Mouse (Mus musculus) c-Kit-positive CD71-positive TER-119-positive erythroid progenitor cells, embryonic 14.5 days (primary cell): ENCODE results near the gene Dclk1.

Experiments
- DNase-seq: peaks from one replicate; pipeline ENCODE4 v3.0.0-alpha.2; 2013; ENCODE audit warnings: low spot score

The Dclk1 gene

GRCm38 (mm10) chr3:55449148-55449547, 207.0 kb downstream of the Dclk1 start:
- DNase-seq = no peak

- DNase-seq = no peak
Observed at GRCm38 (mm10) chr3:55451035-55451434, 208.9 kb downstream of the Dclk1 start.

GRCm38 (mm10) chr3:55451877-55452276, 209.7 kb downstream of the Dclk1 start:
- no peak for DNase-seq

GRCm38 (mm10) chr3:55452464-55452863, 210.3 kb downstream of the Dclk1 start:
- DNase-seq = no peak

- DNase-seq = no peak
Observed at GRCm38 (mm10) chr3:55461092-55461491, 218.9 kb downstream of the Dclk1 start.

GRCm38 (mm10) chr3:55461685-55462655, 219.8 kb downstream of the Dclk1 start:
- DNase-seq = no peak

GRCm38 (mm10) chr3:55462904-55463668, 220.9 kb downstream of the Dclk1 start:
- DNase-seq = no peak

- DNase-seq = no peak
Observed at GRCm38 (mm10) chr3:55464226-55464625, 222.1 kb downstream of the Dclk1 start.

- DNase-seq = no peak
Observed at GRCm38 (mm10) chr3:55465785-55466184, 223.6 kb downstream of the Dclk1 start.

GRCm38 (mm10) chr3:55466348-55466747, 224.2 kb downstream of the Dclk1 start:
- no peak for DNase-seq

GRCm38 (mm10) chr3:55472110-55472509, 229.9 kb downstream of the Dclk1 start, which contains the start of gene Gm21954:
Gene Gm21954, minus strand, starts transcription at chr3:55472210.
- no peak for DNase-seq

GRCm38 (mm10) chr3:55473146-55473545, 231.0 kb downstream of the Dclk1 start:
- DNase-seq = no peak

GRCm38 (mm10) chr3:55476694-55477093, 234.5 kb downstream of the Dclk1 start:
- DNase-seq = no peak

- no peak for DNase-seq
Observed at GRCm38 (mm10) chr3:55479306-55479705, 237.1 kb downstream of the Dclk1 start.

- DNase-seq = no peak
Observed at GRCm38 (mm10) chr3:55481140-55481539, 239.0 kb downstream of the Dclk1 start.

GRCm38 (mm10) chr3:55483328-55483727, 241.2 kb downstream of the Dclk1 start:
- DNase-seq = no peak

GRCm38 (mm10) chr3:55489231-55489990, 247.2 kb downstream of the Dclk1 start:
- DNase-seq = no peak

GRCm38 (mm10) chr3:55492021-55492420, 249.9 kb downstream of the Dclk1 start:
- DNase-seq = no peak

- no peak for DNase-seq
Observed at GRCm38 (mm10) chr3:55494348-55494747, 252.2 kb downstream of the Dclk1 start.

- no peak for DNase-seq
Observed at GRCm38 (mm10) chr3:55495231-55495630, 253.1 kb downstream of the Dclk1 start.

GRCm38 (mm10) chr3:55495866-55496265, 253.7 kb downstream of the Dclk1 start:
- DNase-seq = no peak

GRCm38 (mm10) chr3:55496462-55496941, 254.3 kb downstream of the Dclk1 start:
- DNase-seq = no peak
